Mouse (Mus musculus): Measurements from ENCODE around the gene Ngfr. TPM values are rescaled to one million over a fixed set of nuclear protein-coding genes. Genes with fewer than 3 reads are reported as not detected.

The Ngfr gene
- polyA plus RNA-seq, 1 experiment from 2014 or later = 10.2 TPM

DNA sequence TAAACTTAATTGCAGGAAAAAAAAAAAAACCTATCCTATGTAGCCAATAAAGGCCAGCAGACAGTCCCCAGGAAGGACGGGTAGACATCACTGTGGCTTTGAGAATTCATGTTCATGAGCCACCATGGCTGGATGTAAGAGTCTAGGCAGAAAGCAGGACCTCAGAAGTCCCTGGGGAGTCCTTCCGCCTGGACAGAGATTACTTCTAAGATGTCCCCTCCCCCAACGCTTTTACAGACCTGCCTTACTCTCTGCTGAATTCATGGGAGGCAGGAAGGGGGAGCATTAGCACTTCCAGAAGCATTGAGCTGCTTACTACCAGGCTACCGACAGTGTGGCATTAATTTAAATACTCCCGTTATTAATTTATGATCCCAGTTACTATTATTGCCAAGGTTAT is 1.7 kb upstream of the Ngfr start:
- Histone ChIP-seq H3K9me3 (replicated peaks; ENCODE audit: control insufficient read depth, low read length, poor library complexity, severe bottlenecking) (no peaks in the 10 kb centered on the region), H3K27ac (ENCODE audit: low read length) (no peak overlapping the region), H3K9ac (ENCODE audit: low read depth, low read length) (no peak overlapping the region), H3K27me3 (ENCODE audit: control insufficient read depth, insufficient read depth, low read depth, low read length) (peaks cover 26% of the 10 kb centered on the region), H3K4me1 (ENCODE audit: control insufficient read depth, insufficient read depth, low read length) (peaks cover 22% of the 10 kb centered on the region), H3K4me2 (ENCODE audit: low read length) (no peak overlapping the region), H3K36me3 (ENCODE audit: control insufficient read depth, insufficient read depth, low read length) (no peaks in the 10 kb centered on the region), H3K4me3 (ENCODE audit: low read depth, low read length) (no peak overlapping the region)
- ATAC-seq = no peak
- WGBS = 29% methylated on average over 5 of the region's 5 CpGs

DNA sequence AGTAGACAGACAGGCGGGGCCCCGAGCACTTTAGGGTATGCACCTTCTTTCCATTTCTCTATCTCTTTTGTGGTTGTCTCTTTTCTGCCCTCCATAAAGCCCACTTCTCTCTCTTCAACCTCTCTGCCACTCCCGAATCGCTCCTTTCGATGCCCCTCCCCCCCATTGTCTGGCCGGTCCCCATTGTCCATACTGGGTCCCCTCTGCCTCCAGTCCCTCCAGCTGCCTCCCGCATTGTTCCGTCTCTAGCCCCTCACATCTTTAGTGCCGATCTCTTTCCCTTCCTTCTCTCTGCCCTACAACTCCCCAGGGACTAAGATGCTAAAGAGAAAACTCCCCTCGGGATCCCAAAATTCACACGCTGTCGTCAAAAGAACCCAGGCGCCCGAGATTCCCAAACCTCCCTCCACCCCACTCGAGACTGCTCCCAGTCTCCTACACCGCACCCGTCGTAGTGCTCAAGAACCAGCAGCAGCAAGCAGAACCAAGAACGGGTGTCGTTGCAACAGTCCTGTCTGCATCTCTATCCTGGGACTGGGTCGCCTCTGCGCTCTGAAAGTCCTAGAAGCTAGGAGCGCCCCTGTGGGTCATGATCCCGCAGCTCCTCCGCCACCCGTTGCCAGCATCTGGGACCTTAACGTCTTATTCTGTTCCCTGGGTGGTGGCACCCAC is 648 bp downstream of the Ngfr start:
- peak overlapping the region; percentile 59 for H3K9ac ChIP-seq (ENCODE audit: low read depth, low read length)
- peaks cover 22% of the 10 kb centered on the region for H3K4me1 ChIP-seq (ENCODE audit: control insufficient read depth, insufficient read depth, low read length)
- peak; percentile 56 for ATAC-seq
- H3K9me3 ChIP-seq (replicated peaks; ENCODE audit: control insufficient read depth, low read length, poor library complexity, severe bottlenecking) = no peaks in the 10 kb centered on the region
- H3K4me3 ChIP-seq (ENCODE audit: low read depth, low read length) = peak overlapping the region; percentile 43
- whole genome bisulfite sequencing = 0% methylated on average over 27 of the region's 27 CpGs
- H3K36me3 ChIP-seq (ENCODE audit: control insufficient read depth, insufficient read depth, low read length) = no peaks in the 10 kb centered on the region
- no peak overlapping the region for H3K27ac ChIP-seq (ENCODE audit: low read length)
- peak overlapping the region; percentile 68 for H3K4me2 ChIP-seq (ENCODE audit: low read length)
- peaks cover 44% of the 10 kb centered on the region for H3K27me3 ChIP-seq (ENCODE audit: control insufficient read depth, insufficient read depth, low read depth, low read length)

DNA sequence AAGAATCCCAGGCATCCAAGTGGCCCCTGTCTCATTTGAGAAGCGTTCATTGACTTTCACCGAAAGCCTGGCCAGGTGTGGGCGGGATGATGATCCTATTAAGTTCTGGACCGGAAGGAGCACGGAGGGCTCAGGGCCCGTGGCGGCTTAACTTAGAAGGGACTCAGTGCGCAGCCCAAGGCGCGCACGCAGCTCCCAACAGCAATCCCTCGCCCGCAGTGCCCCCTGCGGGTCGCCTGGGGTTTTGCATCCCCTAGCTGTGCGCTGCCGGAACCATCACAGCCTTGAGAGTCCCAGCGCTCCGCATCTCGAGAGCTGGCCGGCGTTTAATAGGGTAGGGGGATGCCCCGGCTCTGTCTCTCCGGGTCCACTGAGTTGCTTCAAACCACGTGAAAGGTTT is 1.4 kb downstream of the Ngfr start:
- Histone ChIP-seq H3K4me2 (ENCODE audit: low read length) (peak overlapping the region; percentile 68), H3K4me3 (ENCODE audit: low read depth, low read length) (peak overlapping the region; percentile 43), H3K27ac (ENCODE audit: low read length) (no peak overlapping the region), H3K9ac (ENCODE audit: low read depth, low read length) (peak overlapping the region; percentile 59), H3K9me3 (replicated peaks; ENCODE audit: control insufficient read depth, low read length, poor library complexity, severe bottlenecking) (no peaks in the 10 kb centered on the region), H3K27me3 (ENCODE audit: control insufficient read depth, insufficient read depth, low read depth, low read length) (peaks cover 47% of the 10 kb centered on the region), H3K4me1 (ENCODE audit: control insufficient read depth, insufficient read depth, low read length) (peaks cover 22% of the 10 kb centered on the region), H3K36me3 (ENCODE audit: control insufficient read depth, insufficient read depth, low read length) (no peaks in the 10 kb centered on the region)
- whole genome bisulfite sequencing = 0% methylated on average over 25 of the region's 25 CpGs
- ATAC-seq = peak; percentile 41

- H3K4me2 ChIP-seq (ENCODE audit: low read length) = peak overlapping the region; percentile 68
- 2% methylated on average over 15 of the region's 15 CpGs for WGBS
- peaks cover 50% of the 10 kb centered on the region for H3K27me3 ChIP-seq (ENCODE audit: control insufficient read depth, insufficient read depth, low read depth, low read length)
- H3K4me1 ChIP-seq (ENCODE audit: control insufficient read depth, insufficient read depth, low read length) = peaks cover 22% of the 10 kb centered on the region
- no peaks in the 10 kb centered on the region for H3K9me3 ChIP-seq (replicated peaks; ENCODE audit: control insufficient read depth, low read length, poor library complexity, severe bottlenecking)
- H3K9ac ChIP-seq (ENCODE audit: low read depth, low read length) = no peak overlapping the region
- peak overlapping the region; percentile 43 for H3K4me3 ChIP-seq (ENCODE audit: low read depth, low read length)
- no peaks in the 10 kb centered on the region for H3K36me3 ChIP-seq (ENCODE audit: control insufficient read depth, insufficient read depth, low read length)
- ATAC-seq = no peak
- H3K27ac ChIP-seq (ENCODE audit: low read length) = no peak overlapping the region
Observed at GRCm38 (mm10) chr11:95585684-95586083, 1.9 kb downstream of the Ngfr start.

GRCm38 (mm10) chr11:95585281-95585680 is 2.3 kb downstream of the Ngfr start:
- H3K4me3 ChIP-seq (ENCODE audit: low read depth, low read length) = peak overlapping the region; percentile 43
- peaks cover 22% of the 10 kb centered on the region for H3K4me1 ChIP-seq (ENCODE audit: control insufficient read depth, insufficient read depth, low read length)
- no peak overlapping the region for H3K27ac ChIP-seq (ENCODE audit: low read length)
- H3K36me3 ChIP-seq (ENCODE audit: control insufficient read depth, insufficient read depth, low read length) = no peaks in the 10 kb centered on the region
- H3K9me3 ChIP-seq (replicated peaks; ENCODE audit: control insufficient read depth, low read length, poor library complexity, severe bottlenecking) = no peaks in the 10 kb centered on the region
- under 1% methylated on average over 24 of the region's 24 CpGs for WGBS
- H3K4me2 ChIP-seq (ENCODE audit: low read length) = peak overlapping the region; percentile 68
- H3K27me3 ChIP-seq (ENCODE audit: control insufficient read depth, insufficient read depth, low read depth, low read length) = peaks cover 54% of the 10 kb centered on the region
- 0 out of 2 replicates have a peak overlapping the region, but pooled peaks have one; percentile 11 for H3K9ac ChIP-seq (ENCODE audit: low read depth, low read length)
- ATAC-seq = no peak

- H3K36me3 ChIP-seq (ENCODE audit: control insufficient read depth, insufficient read depth, low read length) = no peaks in the 10 kb centered on the region
- H3K9me3 ChIP-seq (replicated peaks; ENCODE audit: control insufficient read depth, low read length, poor library complexity, severe bottlenecking) = no peaks in the 10 kb centered on the region
- ATAC-seq = no peak
- peaks cover 22% of the 10 kb centered on the region for H3K4me1 ChIP-seq (ENCODE audit: control insufficient read depth, insufficient read depth, low read length)
- H3K27ac ChIP-seq (ENCODE audit: low read length) = no peak overlapping the region
- 12% methylated on average over 9 of the region's 9 CpGs for WGBS
- H3K27me3 ChIP-seq (ENCODE audit: control insufficient read depth, insufficient read depth, low read depth, low read length) = peaks cover 60% of the 10 kb centered on the region
- H3K4me2 ChIP-seq (ENCODE audit: low read length) = no peak overlapping the region; the same call in 1 of the 2 replicates
- peak overlapping the region; percentile 43; the same call in 1 of the 2 replicates for H3K4me3 ChIP-seq (ENCODE audit: low read depth, low read length)
- no peak overlapping the region for H3K9ac ChIP-seq (ENCODE audit: low read depth, low read length)
Observed at GRCm38 (mm10) chr11:95584651-95585050, 2.9 kb downstream of the Ngfr start.

DNA sequence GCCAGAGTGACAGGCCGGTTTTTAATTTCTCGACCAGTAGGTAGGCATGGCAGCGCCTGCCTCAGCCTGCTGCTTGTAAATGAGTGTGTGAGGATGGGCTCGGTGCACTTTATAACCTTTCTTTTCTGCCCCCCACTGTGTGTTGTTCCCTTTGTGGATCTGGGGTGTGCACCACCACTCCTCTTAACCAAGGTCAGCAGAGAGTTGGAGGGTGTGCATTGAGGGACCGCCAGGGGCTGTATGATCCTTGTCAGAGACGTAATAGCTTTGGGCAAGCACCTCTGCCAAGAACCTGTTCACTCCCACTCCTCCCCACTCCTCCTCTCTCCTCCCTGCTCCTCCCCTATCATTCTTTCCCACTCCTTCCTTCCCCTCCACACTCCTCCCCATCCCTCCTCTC is 4.1 kb downstream of the Ngfr start:
- Histone ChIP-seq H3K27ac (ENCODE audit: low read length) (no peak overlapping the region), H3K4me1 (ENCODE audit: control insufficient read depth, insufficient read depth, low read length) (peaks cover 22% of the 10 kb centered on the region), H3K9ac (ENCODE audit: low read depth, low read length) (no peak overlapping the region), H3K27me3 (ENCODE audit: control insufficient read depth, insufficient read depth, low read depth, low read length) (peaks cover 69% of the 10 kb centered on the region), H3K4me3 (ENCODE audit: low read depth, low read length) (no peak overlapping the region), H3K36me3 (ENCODE audit: control insufficient read depth, insufficient read depth, low read length) (no peaks in the 10 kb centered on the region), H3K9me3 (replicated peaks; ENCODE audit: control insufficient read depth, low read length, poor library complexity, severe bottlenecking) (no peaks in the 10 kb centered on the region), H3K4me2 (ENCODE audit: low read length) (no peak overlapping the region)
- WGBS = 61% methylated on average over 6 of the region's 6 CpGs
- no peak for ATAC-seq

DNA sequence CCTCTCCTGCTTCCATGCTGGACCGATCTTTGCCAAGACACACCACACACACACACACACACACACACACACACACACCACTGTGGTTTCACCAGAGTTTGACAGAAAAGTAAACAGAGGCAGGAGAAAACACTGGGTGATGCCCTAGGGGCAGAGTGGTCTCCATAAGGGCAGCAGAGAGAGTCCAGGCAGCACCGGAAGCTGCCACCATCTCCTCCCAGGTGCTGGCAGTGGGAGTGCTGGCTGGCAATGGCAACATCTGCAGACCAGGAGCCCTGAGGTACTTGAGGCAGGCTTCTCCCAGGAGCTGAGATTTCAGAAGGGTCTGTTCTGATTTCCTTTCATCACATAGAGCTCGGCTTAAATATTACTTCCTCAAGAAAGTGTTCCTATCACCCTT is 5.3 kb downstream of the Ngfr start:
- peaks cover 24% of the 10 kb centered on the region for H3K4me1 ChIP-seq (ENCODE audit: control insufficient read depth, insufficient read depth, low read length)
- no peak for ATAC-seq
- peaks cover 77% of the 10 kb centered on the region for H3K27me3 ChIP-seq (ENCODE audit: control insufficient read depth, insufficient read depth, low read depth, low read length)
- H3K4me2 ChIP-seq (ENCODE audit: low read length) = no peak overlapping the region
- no peaks in the 10 kb centered on the region for H3K9me3 ChIP-seq (replicated peaks; ENCODE audit: control insufficient read depth, low read length, poor library complexity, severe bottlenecking)
- no peaks in the 10 kb centered on the region for H3K36me3 ChIP-seq (ENCODE audit: control insufficient read depth, insufficient read depth, low read length)
- H3K4me3 ChIP-seq (ENCODE audit: low read depth, low read length) = no peak overlapping the region
- no peak overlapping the region for H3K9ac ChIP-seq (ENCODE audit: low read depth, low read length)
- H3K27ac ChIP-seq (ENCODE audit: low read length) = no peak overlapping the region
- WGBS = 75% methylated on average over 3 of the region's 3 CpGs

GRCm38 (mm10) chr11:95579455-95579854 is 8.1 kb downstream of the Ngfr start:
- Histone ChIP-seq H3K36me3 (ENCODE audit: control insufficient read depth, insufficient read depth, low read length) (no peaks in the 10 kb centered on the region), H3K27me3 (ENCODE audit: control insufficient read depth, insufficient read depth, low read depth, low read length) (peaks cover 59% of the 10 kb centered on the region), H3K27ac (ENCODE audit: low read length) (no peak overlapping the region), H3K9me3 (replicated peaks; ENCODE audit: control insufficient read depth, low read length, poor library complexity, severe bottlenecking) (no peaks in the 10 kb centered on the region), H3K4me2 (ENCODE audit: low read length) (no peak overlapping the region), H3K4me1 (ENCODE audit: control insufficient read depth, insufficient read depth, low read length) (0 out of 2 replicates have a peak, but pooled peaks cover 2% of the 10 kb centered on the region), H3K9ac (ENCODE audit: low read depth, low read length) (no peak overlapping the region), H3K4me3 (ENCODE audit: low read depth, low read length) (no peak overlapping the region)
- WGBS = 26% methylated on average over 6 of the region's 6 CpGs
- no peak for ATAC-seq
